Mouse (Mus musculus): ENCODE measurements around the gene Plppr3.

Gene Plppr3

DNA sequence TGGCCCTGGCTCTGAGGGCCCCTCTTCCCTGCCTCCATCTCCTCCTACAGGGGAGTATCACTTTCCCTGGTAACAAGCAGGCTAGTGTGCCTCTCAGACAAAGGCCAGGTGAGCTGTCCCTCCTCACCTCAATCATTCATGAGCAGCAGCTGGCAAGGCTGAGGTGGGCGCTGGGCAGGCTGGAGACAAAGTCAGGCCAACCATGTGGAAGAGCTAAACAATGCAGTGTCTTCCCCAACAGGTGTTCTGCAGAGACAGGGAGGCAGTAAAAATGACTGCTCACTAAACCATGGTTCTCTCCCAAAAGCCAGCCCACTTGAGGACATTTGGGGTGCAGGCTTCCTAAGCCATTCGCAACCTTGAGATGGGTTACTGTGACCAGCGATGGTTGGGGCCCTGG lies 22.8 kb downstream of the Plppr3 start:
- no peak for DNase-seq

- no peak for DNase-seq
These were observed 24.3 kb downstream of the Plppr3 start for GRCm38 (mm10) chr10:79849941-79850628.

DNA sequence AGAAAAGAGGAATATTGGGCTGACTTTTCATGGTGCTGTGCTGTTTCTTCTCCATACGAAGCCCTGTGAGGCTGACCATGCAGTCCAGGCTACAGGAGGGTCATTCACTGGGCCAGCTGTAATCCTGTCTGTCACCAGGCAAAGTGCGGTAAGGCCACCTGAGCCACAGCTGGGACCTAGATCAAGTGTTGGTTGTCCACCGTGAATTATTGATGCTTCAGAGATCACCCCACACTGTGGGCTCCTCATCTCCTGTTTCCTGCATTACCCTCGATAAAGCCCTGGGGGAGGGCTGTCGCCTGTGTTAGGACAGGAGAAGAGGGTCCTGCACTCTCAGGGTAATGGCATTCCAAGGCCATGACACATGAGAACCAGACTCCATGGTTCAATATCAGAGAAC lies 27.9 kb downstream of the Plppr3 start:
- DNase-seq = no peak

DNA sequence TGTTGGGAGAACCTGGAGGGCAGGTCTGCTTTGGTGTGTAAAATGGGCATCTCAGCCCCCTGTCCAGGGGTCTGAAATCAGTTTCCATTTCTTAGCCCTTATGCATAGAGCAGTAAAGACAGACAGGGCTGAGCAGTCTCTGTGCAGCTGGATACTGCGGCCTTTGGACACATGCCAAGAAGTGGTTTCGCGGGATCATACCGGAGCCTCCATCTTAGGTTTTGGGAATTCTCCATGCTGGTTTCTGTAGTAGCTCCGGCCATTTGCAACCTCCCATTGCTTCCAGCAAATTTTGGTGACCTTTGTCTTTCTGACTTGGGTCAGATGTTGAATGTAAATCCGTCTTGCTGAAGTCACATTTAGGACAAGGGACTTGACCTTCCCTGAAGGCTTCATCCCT lies 31.0 kb downstream of the Plppr3 start:
- DNase-seq = peak; percentile 32

DNA sequence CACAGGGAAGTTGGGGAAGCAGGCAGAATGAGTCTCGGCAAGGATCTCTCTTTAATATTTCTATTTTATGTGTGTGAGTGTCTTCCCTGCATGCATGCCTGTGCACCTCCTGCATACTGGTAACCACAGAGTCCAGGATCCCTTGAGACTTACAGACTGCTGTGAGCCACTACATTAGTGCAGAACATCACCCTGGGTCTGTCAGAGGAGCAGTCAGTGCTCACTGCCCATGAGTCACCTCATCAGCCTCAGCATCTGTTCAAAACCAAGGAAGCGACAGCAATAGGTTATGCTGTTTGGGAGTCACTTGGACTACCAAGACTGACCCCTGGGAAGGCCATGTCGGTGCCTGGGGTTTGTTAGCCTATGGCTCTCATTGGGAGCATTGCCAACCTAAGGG lies 32.1 kb downstream of the Plppr3 start:
- no peak for DNase-seq

DNA sequence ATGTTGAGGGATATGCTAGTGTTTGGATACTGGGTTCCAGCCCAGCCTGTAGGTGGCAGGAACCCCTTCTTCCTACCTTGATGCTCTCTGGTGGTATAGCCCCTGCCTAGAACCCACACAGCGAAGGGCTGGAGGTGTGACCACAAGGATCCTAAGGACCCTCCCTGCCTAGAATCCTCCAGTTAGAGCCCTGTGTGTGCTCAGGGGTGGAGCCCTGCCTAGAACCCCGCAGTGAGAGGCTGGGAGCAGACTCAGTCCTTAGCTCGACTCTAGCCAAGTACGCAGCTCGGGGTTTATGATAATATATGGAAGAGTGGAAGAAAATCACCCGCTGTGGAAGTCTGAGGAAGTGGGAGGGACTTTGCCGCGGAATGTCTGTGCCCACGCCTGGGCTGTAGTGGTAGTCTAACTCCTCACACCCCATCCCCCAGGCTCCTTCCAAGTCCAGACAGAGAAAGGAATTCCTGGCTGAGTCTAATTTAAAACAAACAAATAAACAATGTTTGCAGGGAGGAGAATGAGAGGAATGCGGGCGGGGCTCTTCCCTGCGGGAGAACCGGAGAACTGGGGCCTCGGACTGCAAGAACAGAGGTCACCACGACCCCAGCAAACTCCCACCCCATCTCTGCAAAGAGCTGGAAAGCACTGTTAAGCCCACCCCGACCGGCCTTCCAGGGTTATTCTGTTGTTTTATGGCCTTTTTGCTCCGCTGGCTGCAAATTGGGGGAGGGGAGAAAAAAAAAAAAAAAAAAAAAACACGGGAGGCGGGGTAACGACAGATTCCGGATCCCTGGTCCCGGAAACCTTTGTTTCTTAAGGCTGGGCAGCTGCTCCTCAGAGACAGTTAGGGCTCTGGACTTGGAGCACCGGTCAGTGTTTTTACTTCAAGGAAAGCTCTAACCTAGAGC lies 33.5 kb downstream of the Plppr3 start:
- DNase-seq = peak; percentile 76

GRCm38 (mm10) chr10:79840091-79840490 lies 34.3 kb downstream of the Plppr3 start:
- no peak for DNase-seq

DNA sequence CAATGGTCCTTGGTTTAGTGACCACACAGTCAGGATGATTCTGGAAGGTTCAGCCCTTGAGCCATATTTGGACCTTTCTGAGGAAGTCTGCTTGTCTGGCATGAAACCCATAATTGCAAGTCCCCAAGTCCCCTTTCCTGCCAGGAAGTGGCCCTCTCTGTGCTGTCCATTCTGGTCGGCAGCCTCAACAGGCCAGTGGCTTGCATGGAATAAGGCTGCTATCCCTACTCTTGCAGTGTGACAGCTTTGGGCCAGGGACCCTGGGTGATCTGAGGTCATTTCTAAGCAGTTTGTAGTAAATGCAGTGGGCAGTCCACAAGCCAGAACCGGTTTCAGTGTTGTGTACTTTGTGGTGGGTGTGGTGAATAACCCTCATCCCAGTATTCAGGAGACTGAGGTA lies 36.3 kb downstream of the Plppr3 start:
- DNase-seq = no peak

DNA sequence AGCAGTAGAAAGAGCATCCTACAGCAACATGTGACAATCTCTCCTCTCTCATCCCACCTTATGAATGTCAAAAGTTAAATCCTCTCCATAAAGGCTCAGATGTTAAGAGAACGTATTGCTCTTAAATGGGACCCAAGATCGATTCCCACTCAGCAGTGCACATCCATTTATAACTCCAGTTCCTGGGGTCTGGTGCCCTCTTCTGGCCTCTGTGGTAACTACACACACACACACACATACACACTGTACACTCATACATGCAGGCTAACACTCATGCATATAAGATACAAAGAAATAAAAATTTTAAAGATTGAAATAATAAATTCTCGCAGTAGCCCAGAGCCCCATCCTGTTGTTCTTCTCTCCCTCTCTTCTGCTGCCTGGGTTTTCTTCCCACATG lies 37.5 kb downstream of the Plppr3 start:
- no peak for DNase-seq

DNA sequence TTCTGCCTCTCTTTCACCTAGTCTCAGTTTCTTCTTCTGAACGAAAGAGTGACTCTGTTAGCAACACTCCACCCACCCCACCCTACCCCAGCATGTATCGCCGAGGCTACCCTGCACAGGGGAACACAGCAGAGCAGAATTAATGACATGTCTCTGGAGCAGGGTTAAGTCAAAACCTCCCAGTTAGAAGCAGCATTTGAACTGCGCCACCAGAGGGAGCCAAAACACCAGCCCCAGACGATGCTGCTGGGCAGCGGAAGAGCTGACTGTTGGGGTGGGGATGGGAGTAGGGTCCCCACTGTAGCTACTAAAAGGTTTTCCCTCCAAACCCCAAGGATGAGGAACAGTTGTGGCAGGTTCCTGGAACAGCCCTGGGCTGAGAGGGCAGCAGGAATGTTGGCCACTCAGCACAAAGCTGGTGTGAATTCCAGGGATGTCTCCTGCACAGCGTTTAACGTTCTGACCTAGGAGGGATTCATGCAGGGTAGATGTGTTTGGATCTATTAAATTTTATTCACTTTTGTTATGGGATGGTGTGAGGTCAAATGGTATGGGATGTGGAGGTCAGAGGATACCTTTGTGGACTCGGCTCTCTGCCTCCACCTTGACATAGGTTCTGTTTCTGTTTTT lies 39.5 kb downstream of the Plppr3 start:
- DNase-seq = peak; percentile 81

GRCm38 (mm10) chr10:79832786-79833181 lies 41.6 kb downstream of the Plppr3 start:
- DNase-seq = no peak

- DNase-seq = no peak
These were observed 42.2 kb downstream of the Plppr3 start for GRCm38 (mm10) chr10:79832026-79832785.

GRCm38 (mm10) chr10:79831583-79831982 lies 42.9 kb downstream of the Plppr3 start:
- no peak for DNase-seq

GRCm38 (mm10) chr10:79824413-79824812 lies 50.0 kb downstream of the Plppr3 start:
- DNase-seq = no peak

- DNase-seq = no peak
These were observed 51.4 kb downstream of the Plppr3 start for GRCm38 (mm10) chr10:79823011-79823410.

DNA sequence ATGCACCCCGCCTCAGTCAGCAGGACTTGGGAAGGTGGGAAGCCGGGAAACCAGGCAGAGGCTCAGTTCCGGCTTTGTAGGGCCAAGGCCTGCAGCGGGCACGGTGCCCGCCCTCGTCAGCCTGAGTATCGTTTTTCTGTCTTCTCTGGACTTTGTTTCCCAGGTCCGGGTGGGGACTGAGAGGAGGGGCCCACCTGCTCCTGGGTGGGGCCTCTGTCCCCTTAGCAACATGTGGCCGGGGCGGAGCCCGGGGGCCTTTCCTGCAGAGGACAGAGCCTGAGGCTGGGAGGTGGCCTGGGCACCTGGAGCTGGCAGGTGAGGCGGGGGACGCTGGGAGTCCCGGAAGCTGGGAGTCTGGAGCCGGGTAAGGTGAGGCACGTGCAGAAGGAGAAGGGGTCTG lies 52.1 kb downstream of the Plppr3 start:
- DNase-seq = peak; percentile 82

GRCm38 (mm10) chr10:79821731-79822130 lies 52.7 kb downstream of the Plppr3 start:
- no peak for DNase-seq

- peak; percentile 67 for DNase-seq
These were observed 53.7 kb downstream of the Plppr3 start, which contains the start of gene Misp for GRCm38 (mm10) chr10:79820782-79821181. Gene Misp, plus strand, starts transcription at chr10:79820989.

DNA sequence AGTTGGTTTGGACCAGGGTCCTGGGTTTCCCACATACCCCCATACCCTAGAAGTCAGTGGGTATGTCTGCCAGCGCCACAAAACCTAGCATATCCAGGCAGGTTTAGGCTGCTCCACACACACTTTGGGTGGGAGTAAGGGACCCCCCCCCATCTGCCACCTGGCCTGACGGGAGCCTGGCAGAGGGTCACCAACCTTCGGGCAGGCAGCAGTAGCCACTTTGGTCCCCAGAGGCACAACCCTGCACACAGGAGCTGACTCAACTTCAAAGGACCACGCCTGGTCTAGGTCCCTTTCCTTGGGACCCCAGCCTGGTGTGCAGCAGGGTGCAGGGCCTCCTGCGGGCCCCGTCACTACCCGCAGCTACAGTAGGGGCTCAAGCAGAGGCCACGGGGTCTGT lies 54.2 kb downstream of the Plppr3 start:
- no peak for DNase-seq

GRCm38 (mm10) chr10:79819606-79820005 lies 54.8 kb downstream of the Plppr3 start:
- no peak for DNase-seq

- DNase-seq = no peak
These were observed 56.2 kb downstream of the Plppr3 start for GRCm38 (mm10) chr10:79818225-79818624.

DNA sequence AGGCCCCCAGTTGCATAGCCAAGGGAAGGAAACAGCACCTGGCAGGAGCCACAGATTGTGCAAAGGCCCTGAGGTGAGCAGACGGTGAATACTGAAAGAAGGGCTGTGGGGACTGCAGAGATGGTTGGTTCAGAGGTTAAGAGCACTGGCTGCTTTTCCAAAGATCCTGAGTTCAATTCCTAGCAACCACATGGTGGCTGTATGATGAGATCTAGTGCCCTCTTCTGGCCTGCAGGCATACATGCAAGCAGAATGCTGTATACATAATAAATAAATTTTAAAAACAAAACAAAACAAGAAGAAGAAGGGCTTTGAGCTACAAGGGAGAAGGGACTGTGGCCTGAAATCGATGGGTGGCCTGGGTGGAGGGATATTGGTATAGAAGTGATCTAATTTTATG lies 57.3 kb downstream of the Plppr3 start:
- DNase-seq = no peak
